Mouse (Mus musculus): Measurements from ENCODE around the gene Prdx5. TPM values are rescaled to one million over a fixed set of nuclear protein-coding genes. Genes with fewer than 3 reads are reported as not detected.

The Prdx5 gene
- polyA plus RNA-seq (2014; fragmentation: Nextera tagmentation; extraction: Ambion mirVana): 215 and 328 TPM in 2 replicates

DNA sequence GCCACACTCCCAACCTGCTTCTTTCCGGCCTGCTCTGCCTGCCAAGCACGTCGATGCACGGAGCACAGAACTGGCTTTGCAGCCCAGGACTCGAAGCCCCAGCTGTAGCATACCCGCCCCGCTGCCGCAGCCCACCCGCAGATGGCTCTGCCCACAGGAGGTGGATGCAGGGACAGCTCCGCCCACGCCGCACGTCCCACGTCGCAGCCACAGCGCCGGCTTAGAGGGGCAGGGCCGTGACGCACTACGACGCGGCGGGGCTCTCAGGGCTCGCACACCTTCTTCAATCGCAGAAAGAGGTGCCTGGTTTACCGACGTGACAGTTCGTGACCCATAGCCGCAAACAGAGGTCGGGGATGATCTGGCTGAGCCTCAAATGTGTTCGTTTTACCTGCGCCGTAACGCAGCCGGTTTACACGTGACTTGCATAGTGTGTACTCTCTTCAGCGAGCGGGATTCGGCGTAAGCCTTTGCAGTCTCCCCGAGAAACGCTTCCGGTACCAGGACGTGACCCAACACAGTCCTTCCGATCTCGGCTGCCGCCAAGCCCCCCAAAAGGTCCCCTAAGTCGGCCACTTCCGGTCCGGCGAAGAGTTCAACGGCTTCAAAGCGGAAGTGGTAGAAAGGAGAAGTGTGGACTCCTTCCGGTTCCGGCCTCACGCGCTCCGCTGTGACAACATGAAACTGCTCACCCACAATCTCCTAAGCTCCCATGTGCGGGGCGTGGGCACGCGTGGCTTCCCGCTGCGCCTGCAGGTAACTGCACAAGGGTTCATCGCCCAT is at the start of gene Prdx5, which contains the start of gene Trmt112:
Gene Prdx5 (minus strand): TSS at position 600 of the 783 bp plus-strand sequence.
Gene Trmt112 (plus strand): TSS at position 192 of the 783 bp plus-strand sequence.
- peak; percentile 90 for ATAC-seq (ENCODE audit: low FRiP score, low TSS enrichment)

DNA sequence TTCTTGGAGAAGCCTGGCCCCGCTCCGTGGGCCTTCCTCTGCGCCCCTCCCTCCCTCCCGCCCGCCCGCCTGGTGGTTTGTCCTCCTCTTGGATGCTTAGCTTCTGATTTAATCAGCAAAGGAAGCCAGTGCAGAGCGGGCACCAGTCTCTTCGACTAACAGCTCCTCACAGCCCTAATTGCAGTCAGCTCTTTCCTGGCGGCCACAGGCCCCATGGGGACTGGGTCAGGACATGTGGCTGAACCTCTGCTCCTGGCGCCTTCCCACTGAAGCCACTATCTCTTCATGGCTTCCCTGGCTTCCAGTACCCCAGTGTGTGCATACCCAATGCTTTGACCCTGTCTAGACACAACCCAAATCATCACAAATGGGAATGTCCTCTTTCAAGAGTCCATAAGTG is 46.6 kb upstream of the Prdx5 start:
- no peak overlapping the region for H3K27ac ChIP-seq (replicated peaks; ENCODE audit: low read depth, low read length)
- H3K4me1 ChIP-seq (ENCODE audit: control insufficient read depth, insufficient read depth, low read length): peaks cover 13% of the 10 kb centered on the region
- H3K27me3 ChIP-seq (ENCODE audit: control insufficient read depth, insufficient read depth, low read length): no peaks in the 10 kb centered on the region
- no peak overlapping the region for H3K9ac ChIP-seq (replicated peaks; ENCODE audit: low read length)
- no peak for ATAC-seq (ENCODE audit: low FRiP score, low TSS enrichment)
- H3K4me3 ChIP-seq (replicated peaks; ENCODE audit: low read depth, low read length): no peak overlapping the region
- H3K36me3 ChIP-seq (ENCODE audit: control insufficient read depth, insufficient read depth, low read length): 0 out of 2 replicates have a peak, but pooled peaks cover 4% of the 10 kb centered on the region
- no peak overlapping the region for H3K4me2 ChIP-seq (ENCODE audit: low read length)
- no peaks in the 10 kb centered on the region for H3K9me3 ChIP-seq (ENCODE audit: control insufficient read depth, low read length)
- WGBS: 79% methylated on average over 10 of the region's 10 CpGs
- no peak for DNase-seq

More for the DNA sequence above, at the start of gene Prdx5, which contains the start of gene Trmt112:
- Histone ChIP-seq H3K27me3 (ENCODE audit: control insufficient read depth, insufficient read depth, low read length) (no peaks in the 10 kb centered on the region), H3K4me1 (ENCODE audit: control insufficient read depth, insufficient read depth, low read length) (peaks cover 16% of the 10 kb centered on the region), H3K4me3 (replicated peaks; ENCODE audit: low read depth, low read length) (peak within 1 kb of the TSS; percentile 63), H3K9ac (replicated peaks; ENCODE audit: low read length) (peak within 1 kb of the TSS; percentile 73), H3K36me3 (ENCODE audit: control insufficient read depth, insufficient read depth, low read length) (peaks cover 58% of the 10 kb centered on the region), H3K4me2 (ENCODE audit: low read length) (peak within 1 kb of the TSS; percentile 91), H3K27ac (replicated peaks; ENCODE audit: low read depth, low read length) (peak within 1 kb of the TSS; percentile 97), H3K9me3 (ENCODE audit: control insufficient read depth, low read length) (no peaks in the 10 kb centered on the region)
- peak; percentile 97 for DNase-seq
- under 1% methylated on average over 65 of the region's 65 CpGs for WGBS

DNA sequence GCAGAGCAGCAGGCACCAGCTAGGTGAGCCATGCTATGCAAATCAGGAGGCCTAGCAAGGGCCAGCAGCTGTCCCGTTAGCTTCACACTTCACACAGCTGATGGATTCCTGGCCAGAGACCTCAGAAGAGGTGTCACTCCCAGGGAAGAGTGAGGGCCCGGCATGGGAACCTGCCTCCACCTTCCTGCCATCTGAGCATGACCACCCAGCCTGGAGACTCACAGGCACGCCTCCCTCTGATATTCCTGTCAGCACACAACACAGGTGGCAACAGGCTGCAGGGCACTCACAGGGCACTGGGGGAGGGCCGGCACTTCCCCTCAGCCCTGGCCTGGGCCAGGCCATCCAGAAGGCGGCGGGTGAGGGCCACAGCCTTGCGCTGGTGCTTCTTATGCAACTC is 45.5 kb upstream of the Prdx5 start:
- ATAC-seq (ENCODE audit: low FRiP score, low TSS enrichment) (no peak), DNase-seq (no peak)
- no peaks in the 10 kb centered on the region for H3K9me3 ChIP-seq (ENCODE audit: control insufficient read depth, low read length)
- H3K36me3 ChIP-seq (ENCODE audit: control insufficient read depth, insufficient read depth, low read length): 0 out of 2 replicates have a peak, but pooled peaks cover 4% of the 10 kb centered on the region
- no peaks in the 10 kb centered on the region for H3K27me3 ChIP-seq (ENCODE audit: control insufficient read depth, insufficient read depth, low read length)
- no peak overlapping the region for H3K27ac ChIP-seq (replicated peaks; ENCODE audit: low read depth, low read length)
- H3K9ac ChIP-seq (replicated peaks; ENCODE audit: low read length): no peak overlapping the region
- 88% methylated on average over 7 of the region's 7 CpGs for WGBS
- H3K4me3 ChIP-seq (replicated peaks; ENCODE audit: low read depth, low read length): no peak overlapping the region
- peaks cover 13% of the 10 kb centered on the region for H3K4me1 ChIP-seq (ENCODE audit: control insufficient read depth, insufficient read depth, low read length)
- no peak overlapping the region for H3K4me2 ChIP-seq (ENCODE audit: low read length)

- ATAC-seq (ENCODE audit: low FRiP score, low TSS enrichment): no peak
- Histone ChIP-seq H3K27me3 (ENCODE audit: control insufficient read depth, insufficient read depth, low read length) (no peaks in the 10 kb centered on the region), H3K36me3 (ENCODE audit: control insufficient read depth, insufficient read depth, low read length) (0 out of 2 replicates have a peak, but pooled peaks cover 4% of the 10 kb centered on the region), H3K9me3 (ENCODE audit: control insufficient read depth, low read length) (no peaks in the 10 kb centered on the region), H3K27ac (replicated peaks; ENCODE audit: low read depth, low read length) (no peak overlapping the region), H3K4me1 (ENCODE audit: control insufficient read depth, insufficient read depth, low read length) (peaks cover 20% of the 10 kb centered on the region), H3K4me3 (replicated peaks; ENCODE audit: low read depth, low read length) (no peak overlapping the region), H3K9ac (replicated peaks; ENCODE audit: low read length) (no peak overlapping the region), H3K4me2 (ENCODE audit: low read length) (no peak overlapping the region)
- 60% methylated on average over 9 of the region's 9 CpGs for WGBS
- DNase-seq: no peak
Observed at GRCm38 (mm10) chr19:6954046-6954445, 44.1 kb upstream of the Prdx5 start.

DNA sequence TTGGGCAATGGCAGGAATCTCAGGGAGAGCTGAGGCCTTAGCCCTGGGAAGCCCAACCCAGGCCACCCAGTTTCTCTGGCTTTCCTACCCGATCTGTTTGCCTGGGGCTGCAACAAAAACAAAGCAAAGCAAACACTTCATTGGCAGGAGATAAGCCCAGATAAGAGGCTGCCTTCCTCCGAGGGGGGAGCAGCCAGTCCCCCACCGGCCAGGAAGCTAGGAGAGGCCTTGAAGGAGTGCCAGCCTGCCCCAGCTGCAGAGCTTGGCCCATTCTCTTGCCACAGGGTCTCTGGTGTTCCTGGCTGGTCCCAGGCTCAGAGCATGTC is 42.8 kb upstream of the Prdx5 start:
- H3K4me3 ChIP-seq (replicated peaks; ENCODE audit: low read depth, low read length): no peak overlapping the region; the same call in 1 of the 2 replicates
- WGBS: 34% methylated on average over 3 of the region's 3 CpGs

GRCm38 (mm10) chr19:6951994-6952711 is 42.2 kb upstream of the Prdx5 start:
- Histone ChIP-seq H3K4me1 (ENCODE audit: control insufficient read depth, insufficient read depth, low read length) (peaks cover 20% of the 10 kb centered on the region), H3K4me2 (ENCODE audit: low read length) (peak overlapping the region; percentile 97), H3K27ac (replicated peaks; ENCODE audit: low read depth, low read length) (peak overlapping the region; percentile 84), H3K27me3 (ENCODE audit: control insufficient read depth, insufficient read depth, low read length) (no peaks in the 10 kb centered on the region), H3K36me3 (ENCODE audit: control insufficient read depth, insufficient read depth, low read length) (0 out of 2 replicates have a peak, but pooled peaks cover 6% of the 10 kb centered on the region), H3K9ac (replicated peaks; ENCODE audit: low read length) (peak overlapping the region; percentile 69), H3K4me3 (replicated peaks; ENCODE audit: low read depth, low read length) (peak overlapping the region; percentile 50), H3K9me3 (ENCODE audit: control insufficient read depth, low read length) (no peaks in the 10 kb centered on the region)
- DNase-seq (peak; percentile 67), ATAC-seq (ENCODE audit: low FRiP score, low TSS enrichment) (peak; percentile 17; the same call in 1 of the 2 replicates)
- WGBS: 3% methylated on average over 31 of the region's 31 CpGs

More for the DNA sequence above, 42.8 kb upstream of the Prdx5 start:
- Histone ChIP-seq H3K36me3 (ENCODE audit: control insufficient read depth, insufficient read depth, low read length) (0 out of 2 replicates have a peak, but pooled peaks cover 6% of the 10 kb centered on the region), H3K4me2 (ENCODE audit: low read length) (peak overlapping the region; percentile 97), H3K27me3 (ENCODE audit: control insufficient read depth, insufficient read depth, low read length) (no peaks in the 10 kb centered on the region), H3K9me3 (ENCODE audit: control insufficient read depth, low read length) (no peaks in the 10 kb centered on the region), H3K9ac (replicated peaks; ENCODE audit: low read length) (peak overlapping the region; percentile 69; the same call in 1 of the 2 replicates), H3K27ac (replicated peaks; ENCODE audit: low read depth, low read length) (peak overlapping the region; percentile 84), H3K4me1 (ENCODE audit: control insufficient read depth, insufficient read depth, low read length) (peaks cover 20% of the 10 kb centered on the region)
- ATAC-seq (ENCODE audit: low FRiP score, low TSS enrichment) (no peak), DNase-seq (no peak)

DNA sequence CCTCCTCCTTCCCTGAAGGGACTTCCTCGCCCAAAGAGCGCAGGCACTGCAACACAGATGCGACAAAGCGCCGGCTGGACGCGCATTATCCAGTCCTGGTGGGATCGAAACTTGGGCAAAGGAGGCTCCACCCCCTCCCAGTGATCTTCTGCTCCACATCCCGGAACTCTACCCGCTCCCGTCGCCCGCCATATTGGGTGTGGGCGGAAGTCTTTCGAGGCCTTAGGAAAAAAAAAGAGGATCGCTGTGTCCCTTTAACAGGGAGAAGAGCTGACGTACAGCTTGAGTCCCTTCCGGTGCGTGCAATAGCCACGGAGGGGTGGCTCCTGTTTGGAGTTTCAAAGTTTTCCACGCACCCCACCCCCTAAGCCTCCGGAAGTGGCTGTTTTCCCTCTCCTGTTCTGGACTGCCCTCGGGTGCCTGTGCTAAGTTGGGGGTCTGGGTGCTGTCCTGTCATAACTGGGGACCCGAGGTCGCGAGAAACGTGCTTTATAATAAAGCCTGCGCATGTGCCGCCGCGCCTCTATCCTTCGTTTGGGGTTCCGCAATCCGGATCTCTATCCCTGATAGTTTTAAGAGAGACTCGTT is 41.6 kb upstream of the Prdx5 start:
- H3K27me3 ChIP-seq (ENCODE audit: control insufficient read depth, insufficient read depth, low read length): no peaks in the 10 kb centered on the region
- peak; percentile 79 for ATAC-seq (ENCODE audit: low FRiP score, low TSS enrichment)
- under 1% methylated on average over 35 of the region's 35 CpGs for WGBS

GRCm38 (mm10) chr19:6950613-6951153 is 40.8 kb upstream of the Prdx5 start:
- peak overlapping the region; percentile 69 for H3K9ac ChIP-seq (replicated peaks; ENCODE audit: low read length)
- WGBS: under 1% methylated on average over 28 of the region's 28 CpGs
- H3K4me1 ChIP-seq (ENCODE audit: control insufficient read depth, insufficient read depth, low read length): peaks cover 20% of the 10 kb centered on the region
- DNase-seq (peak; percentile 83), ATAC-seq (ENCODE audit: low FRiP score, low TSS enrichment) (peak; percentile 43)
- peak overlapping the region; percentile 84 for H3K27ac ChIP-seq (replicated peaks; ENCODE audit: low read depth, low read length)
- peak overlapping the region; percentile 50 for H3K4me3 ChIP-seq (replicated peaks; ENCODE audit: low read depth, low read length)
- no peaks in the 10 kb centered on the region for H3K27me3 ChIP-seq (ENCODE audit: control insufficient read depth, insufficient read depth, low read length)
- peaks cover 10% of the 10 kb centered on the region for H3K36me3 ChIP-seq (ENCODE audit: control insufficient read depth, insufficient read depth, low read length)
- no peaks in the 10 kb centered on the region for H3K9me3 ChIP-seq (ENCODE audit: control insufficient read depth, low read length)
- H3K4me2 ChIP-seq (ENCODE audit: low read length): peak overlapping the region; percentile 97

More for the DNA sequence above, 41.6 kb upstream of the Prdx5 start:
- Histone ChIP-seq H3K4me1 (ENCODE audit: control insufficient read depth, insufficient read depth, low read length) (peaks cover 20% of the 10 kb centered on the region), H3K4me3 (replicated peaks; ENCODE audit: low read depth, low read length) (peak overlapping the region; percentile 50), H3K36me3 (ENCODE audit: control insufficient read depth, insufficient read depth, low read length) (0 out of 2 replicates have a peak, but pooled peaks cover 6% of the 10 kb centered on the region), H3K4me2 (ENCODE audit: low read length) (peak overlapping the region; percentile 97), H3K9me3 (ENCODE audit: control insufficient read depth, low read length) (no peaks in the 10 kb centered on the region), H3K9ac (replicated peaks; ENCODE audit: low read length) (peak overlapping the region; percentile 69), H3K27ac (replicated peaks; ENCODE audit: low read depth, low read length) (peak overlapping the region; percentile 84)
- peak; percentile 95 for DNase-seq
